Mouse (Mus musculus) heart, adult 2 months (tissue): Measurements from ENCODE around the gene Rhobtb1.

Source experiments
- CTCF ChIP-seq: fragments of 200-600 bp; IDR thresholded peaks from 2 replicates; pipeline ENCODE4 v1.8.1; 2022; ENCODE audit warnings: antibody characterized with exemption, mild to moderate bottlenecking, moderate library complexity
- EP300 ChIP-seq: fragments of 200-500 bp; IDR thresholded peaks from 2 replicates; pipeline ENCODE4 v1.6.1; 2011; ENCODE audit warnings: low read depth, low read length, control low read depth; ENCODE audit not compliant: insufficient read depth
- POLR2A ChIP-seq: fragments of 200-500 bp; IDR thresholded peaks from 2 replicates; pipeline ENCODE4 v1.6.1; 2011; ENCODE audit warnings: mild to moderate bottlenecking, low read depth, low read length, control low read depth; ENCODE audit not compliant: insufficient read depth

GRCm38 (mm10) chr10:69324816-69325215 lies 173.6 kb downstream of the Rhobtb1 start:
- no peak for TF ChIP-seq POLR2A
- TF ChIP-seq CTCF: no peak
- no peak for TF ChIP-seq EP300
